Mouse (Mus musculus) myocyte (in vitro differentiated cells): ENCODE data around the gene Gm42715.

ENCODE experiments used
- CEBPB ChIP-seq: IDR thresholded peaks from 2 replicates; pipeline ENCODE4 v1.6.1; 2011; ENCODE audit warnings: mild to moderate bottlenecking, moderate library complexity; ENCODE audit not compliant: poor library complexity, insufficient read depth, severe bottlenecking
- E2F4 ChIP-seq: IDR thresholded peaks from one replicate; pipeline ENCODE4 v1.6.1; 2011; ENCODE audit warnings: mild to moderate bottlenecking, control low read depth, moderate library complexity; ENCODE audit not compliant: insufficient read depth
- MAX ChIP-seq: IDR thresholded peaks from one replicate; pipeline ENCODE4 v1.6.1; 2011; ENCODE audit warnings: low read depth, mild to moderate bottlenecking, control low read depth
- MYOD1 ChIP-seq, 3 experiments: IDR thresholded peaks; one replicate each; pipeline ENCODE4 v1.6.1; 2011; ENCODE audit warnings: control low read depth in 2 of 3, low read depth in 2 of 3, mild to moderate bottlenecking in 2 of 3, moderate library complexity in 1 of 3; ENCODE audit not compliant: insufficient read length in 2 of 3, control insufficient read depth in 1 of 3
- MYOG ChIP-seq, 3 experiments: IDR thresholded peaks; one replicate each; pipeline ENCODE4 v1.6.1; 2011; ENCODE audit warnings: control low read depth in 2 of 3, low read depth in 2 of 3, mild to moderate bottlenecking in 2 of 3; ENCODE audit not compliant: insufficient read length in 2 of 3, control insufficient read depth in 1 of 3, insufficient read depth in 1 of 3
- POLR2A ChIP-seq: IDR thresholded peaks from one replicate; pipeline ENCODE4 v1.6.1; 2011; ENCODE audit warnings: low read depth, mild to moderate bottlenecking, control low read depth, moderate library complexity; ENCODE audit not compliant: insufficient read length
- POLR2AphosphoS2 ChIP-seq: IDR thresholded peaks from one replicate; pipeline ENCODE4 v1.6.1; 2011; ENCODE audit warnings: low read depth, control low read depth; ENCODE audit not compliant: insufficient read length
- REST ChIP-seq: IDR thresholded peaks from one replicate; pipeline ENCODE4 v1.6.1; 2011; ENCODE audit warnings: mild to moderate bottlenecking, control low read depth, moderate library complexity; ENCODE audit not compliant: insufficient read depth, insufficient read length
- SRF ChIP-seq: IDR thresholded peaks from one replicate; pipeline ENCODE4 v1.6.1; 2011; ENCODE audit warnings: low read depth; ENCODE audit not compliant: control insufficient read depth, insufficient read length
- TCF12 ChIP-seq: IDR thresholded peaks from one replicate; pipeline ENCODE4 v1.6.1; 2011; ENCODE audit warnings: mild to moderate bottlenecking, control low read depth; ENCODE audit not compliant: poor library complexity, insufficient read depth, severe bottlenecking
- TCF3 ChIP-seq: IDR thresholded peaks from one replicate; pipeline ENCODE4 v1.6.1; 2011; ENCODE audit warnings: low read depth, control low read depth; ENCODE audit not compliant: insufficient read length
- USF1 ChIP-seq: IDR thresholded peaks from one replicate; pipeline ENCODE4 v1.6.1; 2011; ENCODE audit warnings: low read depth, mild to moderate bottlenecking, control low read depth, moderate library complexity

- TF ChIP-seq USF1 (no peak), POLR2A (no peak), POLR2AphosphoS2 (no peak), MAX (no peak), MYOD1 (IDR thresholded peaks at IDR 0.05; ENCODE audit: control insufficient read depth in 1 of 3, insufficient read length in 2 of 3, low read depth in 2 of 3) (no peak), MYOG (IDR thresholded peaks at IDR 0.05; ENCODE audit: control insufficient read depth in 1 of 3, insufficient read depth in 1 of 3, insufficient read length in 2 of 3, low read depth in 2 of 3) (no peak), SRF (no peak), TCF3 (no peak), TCF12 (no peak), REST (no peak), E2F4 (no peak), CEBPB (no peak)
These were observed 8.1 kb upstream of the Gm42715 start for GRCm38 (mm10) chr7:127511241-127511640.
